Mouse (Mus musculus): Measurements from ENCODE around the gene Olfr406.

Olfr406 gene

GRCm38 (mm10) chr11:74259508-74259907 is at the start of gene Olfr406:
Gene Olfr406 (plus strand): TSS chr11:74259808.
- DNase-seq = no peak

- no peak for DNase-seq
Measured at GRCm38 (mm10) chr11:74211279-74211678, 48.3 kb upstream of the Olfr406 start, which contains the start of gene Olfr43. Gene Olfr43 (minus strand): TSS chr11:74211379.

- no peak for DNase-seq
Measured at GRCm38 (mm10) chr11:74241201-74241600, 18.4 kb upstream of the Olfr406 start.

GRCm38 (mm10) chr11:74283436-74283835 is 23.8 kb downstream of the Olfr406 start, which contains the start of gene Olfr59:
Gene Olfr59 (plus strand): TSS chr11:74283736.
- DNase-seq = no peak

- no peak for DNase-seq
Measured at GRCm38 (mm10) chr11:74287256-74287655, 27.6 kb downstream of the Olfr406 start.
